Mouse (Mus musculus) bone marrow macrophage, adult 2 months (primary cell): ENCODE data around the gene Spock1. TPM values are rescaled to one million over a fixed set of nuclear protein-coding genes. Genes with fewer than 3 reads are reported as not detected.

ENCODE experiments used
- H3K27ac ChIP-seq: 2 replicates; pipeline ENCODE4 v1.5.1; 2012; ENCODE audit warnings: low read depth, low read length; ENCODE audit not compliant: insufficient read depth
- H3K4me1 ChIP-seq: 2 replicates; pipeline ENCODE4 v1.6.1; 2012; ENCODE audit warnings: low read length; ENCODE audit not compliant: control insufficient read depth, insufficient read depth
- H3K4me3 ChIP-seq: 2 replicates; pipeline ENCODE4 v1.5.1; 2012; ENCODE audit warnings: mild to moderate bottlenecking, low read length, moderate library complexity; ENCODE audit not compliant: insufficient read depth
- CTCF ChIP-seq: IDR thresholded peaks from 2 replicates; pipeline ENCODE4 v1.5.1; 2012; ENCODE audit warnings: low read depth, mild to moderate bottlenecking, low read length, moderate library complexity
- POLR2A ChIP-seq: IDR thresholded peaks from 2 replicates; pipeline ENCODE4 v1.6.1; 2012; ENCODE audit warnings: mild to moderate bottlenecking, low read depth, low read length, borderline replicate concordance
- polyA plus RNA-seq: library from polyadenylated mRNA; stranded (reverse); fragments of >200 nt; gene quantifications from 2 replicates; pipeline ENCODE4 v1.2.4, GENCODE M21; 2012; ENCODE audit not compliant: missing spikeins, insufficient read depth, insufficient read length

Gene Spock1
- not detected in 2 replicates for polyA plus RNA-seq

DNA sequence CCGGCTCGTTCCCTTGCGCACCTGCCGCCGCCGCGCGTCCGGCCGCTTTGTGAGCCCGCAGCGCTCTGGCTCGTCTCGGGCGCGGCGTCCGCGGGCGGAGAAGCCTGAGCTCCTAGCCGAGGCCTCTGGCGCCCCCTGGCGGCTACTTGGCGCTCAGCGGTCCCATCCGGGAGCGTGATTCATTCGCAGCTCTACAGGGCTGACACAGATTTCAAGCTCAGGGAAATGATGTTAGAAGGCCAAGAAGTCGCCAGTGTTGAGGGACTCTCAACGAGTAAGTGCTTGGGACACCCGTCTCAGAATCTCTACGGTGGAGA, at the start of gene Spock1:
TSS of gene Spock1 (minus strand) at position 67 of the 317 bp plus-strand sequence.
- H3K4me1 ChIP-seq = no peaks in the 10 kb centered on the region
- no peak within 1 kb of the TSS for H3K4me3 ChIP-seq
- no peak within 1 kb of the TSS for H3K27ac ChIP-seq
- TF ChIP-seq CTCF (peak; percentile 36; the same call in 1 of the 2 replicates), POLR2A (no peak)

DNA sequence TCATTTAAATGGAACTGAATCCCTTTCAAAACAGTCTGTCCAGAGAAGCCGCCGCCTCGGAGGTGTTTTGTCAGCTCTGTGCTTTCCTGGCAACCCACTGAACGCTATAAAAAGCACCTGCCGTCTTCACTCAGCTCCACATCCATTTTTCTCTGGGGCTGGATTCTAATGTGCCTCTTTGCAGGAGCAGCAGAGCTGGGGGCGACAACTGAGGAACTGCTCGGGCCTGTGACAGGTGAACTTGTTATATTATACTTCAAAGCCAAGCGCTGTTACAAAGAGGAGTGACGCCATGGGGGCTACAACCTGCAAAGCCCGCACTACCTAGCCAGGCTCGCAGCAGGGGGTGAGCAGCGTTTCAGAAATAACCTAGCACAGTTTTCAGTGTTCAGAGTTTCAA, 42.0 kb upstream of the Spock1 start:
- Histone ChIP-seq H3K4me1 (no peaks in the 10 kb centered on the region), H3K4me3 (no peak overlapping the region), H3K27ac (no peak overlapping the region)
- no peak for TF ChIP-seq CTCF
- TF ChIP-seq POLR2A = no peak

DNA sequence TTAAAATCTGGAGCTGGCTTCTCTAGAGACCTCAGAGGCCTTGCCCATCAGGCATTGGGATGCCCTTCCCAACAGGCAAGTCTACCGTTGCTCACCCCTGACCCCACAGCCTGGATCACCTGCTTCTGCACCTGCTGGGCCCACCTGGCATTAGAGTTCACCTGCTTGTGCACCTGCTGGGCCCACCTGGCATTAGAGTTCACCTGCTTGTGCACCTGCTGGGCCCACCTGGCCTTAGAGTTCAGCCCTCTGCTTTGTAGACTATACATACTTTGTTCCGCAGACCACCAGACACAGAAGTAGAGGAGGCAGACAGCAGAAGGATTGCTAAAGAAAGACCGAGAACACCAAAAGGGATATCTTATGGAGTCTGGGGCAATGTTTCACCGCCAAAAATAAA, 41.4 kb upstream of the Spock1 start:
- Histone ChIP-seq H3K4me3 (no peak overlapping the region), H3K4me1 (no peaks in the 10 kb centered on the region), H3K27ac (no peak overlapping the region)
- TF ChIP-seq POLR2A (no peak), CTCF (no peak)

DNA sequence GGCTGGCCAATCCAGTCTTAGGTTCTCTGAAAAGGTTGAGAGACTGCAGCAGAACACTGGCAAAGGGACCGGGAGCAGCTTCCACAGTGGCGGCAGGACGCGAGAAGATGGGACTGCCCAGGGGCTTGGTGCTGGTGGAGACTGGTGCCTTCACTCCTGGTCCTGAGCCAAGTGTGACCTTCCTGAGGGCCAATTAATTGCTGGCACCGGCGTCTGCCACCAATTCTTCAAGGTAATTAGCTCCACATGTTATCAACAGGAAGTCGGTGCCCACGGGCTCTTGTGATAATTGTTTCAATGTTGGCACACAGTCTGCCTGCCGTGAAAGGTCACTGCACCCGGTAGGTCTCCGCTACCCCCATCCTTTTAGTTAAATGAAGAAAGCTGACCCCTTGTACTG, 37.1 kb upstream of the Spock1 start:
- Histone ChIP-seq H3K4me3 (no peak overlapping the region), H3K27ac (no peak overlapping the region), H3K4me1 (no peaks in the 10 kb centered on the region)
- TF ChIP-seq CTCF = no peak
- TF ChIP-seq POLR2A = no peak

DNA sequence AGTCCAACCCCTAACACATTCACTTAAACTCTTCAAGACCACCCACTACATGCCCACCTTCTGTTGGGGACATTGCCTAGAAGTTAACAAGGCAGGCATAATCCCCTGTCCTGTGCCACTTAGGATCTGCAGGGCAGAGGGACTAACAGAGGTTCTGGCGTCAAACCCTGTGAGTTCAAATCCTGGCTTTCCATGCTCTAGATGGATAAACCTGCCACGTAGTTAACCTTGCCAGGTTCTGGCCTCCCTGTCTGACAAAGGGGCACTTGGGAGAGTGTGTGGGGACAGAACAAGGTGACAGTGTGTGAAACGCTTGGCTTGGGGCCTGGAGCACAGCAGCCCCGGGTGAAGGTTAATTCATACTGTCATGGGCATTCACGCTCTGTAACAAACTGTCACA, 36.3 kb upstream of the Spock1 start:
- Histone ChIP-seq H3K4me3 (no peak overlapping the region), H3K4me1 (no peaks in the 10 kb centered on the region), H3K27ac (no peak overlapping the region)
- TF ChIP-seq POLR2A = no peak
- no peak for TF ChIP-seq CTCF

GRCm38 (mm10) chr13:57943900-57944299, 35.8 kb upstream of the Spock1 start:
- TF ChIP-seq CTCF (no peak), POLR2A (no peak)
- Histone ChIP-seq H3K4me1 (no peaks in the 10 kb centered on the region), H3K4me3 (no peak overlapping the region), H3K27ac (no peak overlapping the region)

DNA sequence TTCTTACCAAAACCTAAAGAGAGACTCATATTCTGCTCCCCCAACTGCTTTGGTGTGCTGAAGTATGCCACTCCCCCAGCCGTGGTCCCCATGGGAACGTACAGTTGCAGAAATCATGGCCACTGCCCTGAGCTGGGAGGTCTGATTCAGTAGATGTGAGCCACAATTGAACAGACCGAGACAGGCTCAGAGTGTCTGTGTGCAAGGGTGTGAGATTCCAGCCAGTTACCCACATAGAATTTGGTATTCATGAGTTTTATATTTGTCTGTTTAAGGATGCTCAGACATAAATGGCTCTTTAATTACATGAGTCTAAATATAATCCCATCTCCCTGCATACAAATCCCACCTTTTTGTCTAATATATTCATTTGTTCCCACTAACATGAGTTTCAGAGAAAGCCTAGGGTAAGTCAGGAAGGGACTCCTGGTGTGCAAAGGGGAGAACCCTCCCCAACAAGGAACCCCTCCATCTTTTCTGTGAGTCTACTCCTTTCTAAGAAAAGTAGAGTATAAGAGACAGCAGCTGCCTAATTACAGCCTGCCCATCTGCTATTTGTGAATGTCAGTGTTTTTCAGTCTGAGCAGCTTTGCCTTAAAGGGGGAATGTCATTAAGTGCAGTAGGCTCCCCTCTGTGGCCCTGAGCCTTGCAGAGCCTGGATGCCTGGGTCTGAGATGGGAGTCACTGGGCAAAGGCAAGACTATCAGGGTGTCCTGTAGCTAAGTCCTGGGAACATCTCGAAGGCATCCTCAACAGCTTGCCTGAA, 29.5 kb upstream of the Spock1 start:
- no peak overlapping the region for H3K27ac ChIP-seq
- TF ChIP-seq POLR2A = no peak
- no peaks in the 10 kb centered on the region for H3K4me1 ChIP-seq
- no peak overlapping the region for H3K4me3 ChIP-seq

DNA sequence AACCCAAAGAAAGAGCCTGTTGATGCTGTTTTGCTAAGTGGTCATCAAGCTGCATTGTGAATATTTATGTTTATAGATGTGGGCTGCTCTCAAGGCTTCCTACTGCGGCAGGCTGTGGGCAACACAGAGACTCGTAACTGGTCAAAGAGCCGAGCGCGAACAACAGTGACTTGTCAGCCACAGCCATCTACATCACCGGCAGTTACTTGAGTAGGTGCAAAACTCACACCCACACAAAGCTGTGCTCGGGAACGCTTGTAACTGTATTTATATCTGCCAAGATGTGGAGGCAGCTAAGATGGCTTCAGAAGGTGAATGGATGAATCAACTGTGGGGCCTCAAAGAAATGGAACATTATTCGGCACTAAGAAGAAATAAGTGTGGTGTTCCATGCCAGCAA, 23.9 kb upstream of the Spock1 start:
- Histone ChIP-seq H3K4me1 (no peaks in the 10 kb centered on the region), H3K27ac (no peak overlapping the region), H3K4me3 (no peak overlapping the region)
- TF ChIP-seq CTCF = no peak

DNA sequence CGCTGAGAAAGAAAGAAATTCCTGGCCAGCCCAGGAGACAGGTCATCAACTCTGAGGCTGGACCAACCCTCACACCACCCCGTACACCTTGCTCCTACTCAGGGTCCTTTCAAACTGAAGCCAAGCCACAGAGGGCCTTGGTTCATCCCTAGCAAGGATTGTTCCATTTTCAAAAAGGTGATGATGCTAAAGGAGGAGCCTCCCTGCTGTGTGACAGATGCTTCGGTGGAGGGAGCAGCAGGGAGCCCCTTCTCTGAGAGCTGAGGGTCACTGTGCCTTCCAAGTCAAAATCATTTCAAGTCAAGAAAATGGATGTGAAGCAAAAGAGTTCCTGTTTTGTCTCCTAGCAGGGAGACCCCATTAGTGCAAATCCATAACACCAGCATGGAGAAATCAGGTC, 23.2 kb upstream of the Spock1 start:
- Histone ChIP-seq H3K4me1 (no peaks in the 10 kb centered on the region), H3K27ac (no peak overlapping the region), H3K4me3 (no peak overlapping the region)
- TF ChIP-seq CTCF (no peak), POLR2A (no peak)

- H3K4me3 ChIP-seq = no peak overlapping the region
- H3K27ac ChIP-seq = no peak overlapping the region
- H3K4me1 ChIP-seq = no peaks in the 10 kb centered on the region
- TF ChIP-seq POLR2A (no peak), CTCF (no peak)
Measured at GRCm38 (mm10) chr13:57930720-57931119, 22.6 kb upstream of the Spock1 start.

GRCm38 (mm10) chr13:57930283-57930682, 22.2 kb upstream of the Spock1 start:
- Histone ChIP-seq H3K4me1 (no peaks in the 10 kb centered on the region), H3K4me3 (no peak overlapping the region), H3K27ac (no peak overlapping the region)
- TF ChIP-seq CTCF = no peak
- no peak for TF ChIP-seq POLR2A
